Mouse (Mus musculus) midbrain, embryonic 14.5 days (tissue): ENCODE measurements at regions not wholly inside any gene's neighbourhood (a gene's known extent, or its start where the extent isn't known, plus 50 kb on each side); places are given as distances from the start of the nearest gene placed in this dataset.
A peak's percentile ranks its signal among the peaks of the same experiment; 100 is the strongest.

ENCODE experiments used
- ATAC-seq: fragments of 200-750 bp; cut with Nextera tagmentation; 2 replicates; pipeline ENCODE4 v1.8.0; 2017; ENCODE audit warnings: moderate number of reproducible peaks, moderate library complexity; ENCODE audit not compliant: low FRiP score, low TSS enrichment
- DNase-seq: peaks from one replicate; pipeline ENCODE4 v3.0.0-alpha.2; 2015
- H3K27ac ChIP-seq: fragments of 300-500 bp; sonication (generic); replicated peaks from 2 replicates; pipeline ENCODE4 v1.5.1; 2014; ENCODE audit warnings: mild to moderate bottlenecking, low read depth, low read length, moderate library complexity
- H3K27me3 ChIP-seq: fragments of 300-500 bp; sonication (generic); 2 replicates; pipeline ENCODE4 v1.6.1; 2014; ENCODE audit warnings: low read length, control low read depth, mixed read lengths; ENCODE audit not compliant: control insufficient read depth, insufficient read depth
- H3K36me3 ChIP-seq: fragments of 300-500 bp; sonication (generic); 2 replicates; pipeline ENCODE4 v1.6.1; 2014; ENCODE audit warnings: low read length, control low read depth; ENCODE audit not compliant: control insufficient read depth, insufficient read depth
- H3K4me1 ChIP-seq: fragments of 300-500 bp; sonication (generic); 2 replicates; pipeline ENCODE4 v1.6.1; 2014; ENCODE audit warnings: mild to moderate bottlenecking, antibody characterized with exemption, low read length, control low read depth; ENCODE audit not compliant: control insufficient read depth, insufficient read depth
- H3K4me2 ChIP-seq: fragments of 300-500 bp; sonication (generic); 2 replicates; pipeline ENCODE4 v1.6.1; 2014; ENCODE audit warnings: mild to moderate bottlenecking, low read length, moderate library complexity
- H3K4me3 ChIP-seq: fragments of 300-500 bp; sonication (generic); replicated peaks from 2 replicates; pipeline ENCODE4 v1.5.1; 2014; ENCODE audit warnings: low read depth, low read length
- H3K9ac ChIP-seq: fragments of 300-500 bp; sonication (generic); replicated peaks from 2 replicates; pipeline ENCODE4 v1.6.1; 2014; ENCODE audit warnings: mild to moderate bottlenecking, low read length, moderate library complexity
- H3K9me3 ChIP-seq: fragments of 300-500 bp; sonication (generic); 2 replicates; pipeline ENCODE4 v1.6.1; 2016; ENCODE audit warnings: low read length, control low read depth, mixed read lengths; ENCODE audit not compliant: control insufficient read depth
- WGBS: fragments of 180-500 bp; shearing (Covaris S2); extraction: QIAGEN DNeasy Blood & Tissue Kit; methylation state at CpG from one replicate; pipeline ENCODE4 v1.1.7; 2014; 5-methylcytosine and 5-hydroxymethylcytosine counted together

- WGBS, result 88% methylated on average over 2 of the region's 2 CpGs
- Histone ChIP-seq H3K36me3 (no peaks in the 10 kb centered on the region), H3K4me1 (no peaks in the 10 kb centered on the region), H3K4me2 (no peak overlapping the region), H3K9ac (no peak overlapping the region), H3K27me3 (no peaks in the 10 kb centered on the region), H3K9me3 (no peaks in the 10 kb centered on the region), H3K27ac (no peak overlapping the region), H3K4me3 (no peak overlapping the region)
- ATAC-seq (no peak), DNase-seq (no peak)
These were observed 1550.1 kb downstream of the Cdh8 start for GRCm38 (mm10) chr8:97866148-97866547.

GRCm38 (mm10) chr8:97861511-97861910, 1554.8 kb downstream of the Cdh8 start:
- Histone ChIP-seq H3K9me3 (no peaks in the 10 kb centered on the region), H3K9ac (no peak overlapping the region), H3K27ac (no peak overlapping the region), H3K4me3 (no peak overlapping the region), H3K4me2 (no peak overlapping the region), H3K4me1 (no peaks in the 10 kb centered on the region), H3K27me3 (no peaks in the 10 kb centered on the region), H3K36me3 (no peaks in the 10 kb centered on the region)
- no peak for DNase-seq
- WGBS, result 69% methylated on average over 2 of the region's 2 CpGs
- ATAC-seq, result no peak

- Histone ChIP-seq H3K27ac (no peak overlapping the region), H3K4me1 (no peaks in the 10 kb centered on the region), H3K36me3 (no peaks in the 10 kb centered on the region), H3K9me3 (no peaks in the 10 kb centered on the region), H3K4me2 (no peak overlapping the region), H3K9ac (no peak overlapping the region), H3K27me3 (no peaks in the 10 kb centered on the region), H3K4me3 (no peak overlapping the region)
- WGBS, result 49% methylated on average over 9 of the region's 9 CpGs
- ATAC-seq (no peak), DNase-seq (peak; percentile 71)
These were observed 1556.1 kb downstream of the Cdh8 start for GRCm38 (mm10) chr8:97860201-97860600.

- DNase-seq, result peak; percentile 5
- WGBS, result 57% methylated on average over 1 of the region's 1 CpGs
- Histone ChIP-seq H3K4me3 (no peak overlapping the region), H3K4me1 (no peaks in the 10 kb centered on the region), H3K36me3 (no peaks in the 10 kb centered on the region), H3K27me3 (no peaks in the 10 kb centered on the region), H3K4me2 (no peak overlapping the region), H3K9ac (no peak overlapping the region), H3K27ac (no peak overlapping the region), H3K9me3 (no peaks in the 10 kb centered on the region)
- no peak for ATAC-seq
These were observed 1559.0 kb downstream of the Cdh8 start for GRCm38 (mm10) chr8:97857252-97857651.
